Mouse (Mus musculus) heart, embryonic 13.5 days (tissue): ENCODE results near the gene Cstf2t. TPM values are rescaled to one million over a fixed set of nuclear protein-coding genes. Genes with fewer than 3 reads are reported as not detected.

Source experiments
- ATAC-seq: fragments of 200-750 bp; cut with Nextera tagmentation; 2 replicates; pipeline ENCODE4 v1.8.0; 2017; ENCODE audit warnings: moderate TSS enrichment; ENCODE audit not compliant: insufficient number of reproducible peaks, low FRiP score, low TSS enrichment; ENCODE audit errors: extremely low read depth
- H3K27ac ChIP-seq: fragments of 300-500 bp; sonication (generic); replicated peaks from 2 replicates; pipeline ENCODE4 v1.5.1; 2015; ENCODE audit warnings: moderate library complexity, mild to moderate bottlenecking, inconsistent platforms
- H3K27me3 ChIP-seq: fragments of 300-500 bp; sonication (generic); replicated peaks from 2 replicates; pipeline ENCODE4 v1.6.1; 2015; ENCODE audit warnings: mild to moderate bottlenecking, inconsistent platforms
- H3K36me3 ChIP-seq: fragments of 300-500 bp; sonication (generic); 2 replicates; pipeline ENCODE4 v1.6.1; 2015; ENCODE audit warnings: mild to moderate bottlenecking, inconsistent platforms
- H3K4me1 ChIP-seq: fragments of 300-500 bp; sonication (generic); 2 replicates; pipeline ENCODE4 v1.6.1; 2015; ENCODE audit warnings: inconsistent platforms
- H3K4me2 ChIP-seq: fragments of 300-500 bp; sonication (generic); 2 replicates; pipeline ENCODE4 v1.6.1; 2015; ENCODE audit warnings: inconsistent platforms, mild to moderate bottlenecking, moderate library complexity
- H3K4me3 ChIP-seq: fragments of 300-500 bp; sonication (generic); 2 replicates; pipeline ENCODE4 v1.5.1; 2015; ENCODE audit warnings: moderate library complexity, mild to moderate bottlenecking, inconsistent platforms
- H3K9ac ChIP-seq: fragments of 300-500 bp; sonication (generic); 2 replicates; pipeline ENCODE4 v1.6.1; 2015; ENCODE audit warnings: inconsistent platforms, mild to moderate bottlenecking, moderate library complexity
- H3K9me3 ChIP-seq: fragments of 300-500 bp; sonication (generic); 2 replicates; pipeline ENCODE4 v1.6.1; 2016; ENCODE audit warnings: inconsistent platforms
- WGBS: fragments of 180-500 bp; shearing (Covaris S2); methylation state at CpG from one replicate; pipeline ENCODE4 v1.1.7; 2015; ENCODE audit warnings: mixed read lengths; 5-methylcytosine and 5-hydroxymethylcytosine counted together
- polyA plus RNA-seq: library from polyadenylated mRNA; unstranded; fragments of >200 nt; fragmentation: Nextera tagmentation; extraction: Ambion mirVana; gene quantifications from 2 replicates; pipeline ENCODE4 v1.2.1, GENCODE M21; 2015

The Cstf2t gene
- 30.4 and 33.2 TPM in 2 replicates for polyA plus RNA-seq

- H3K27me3 ChIP-seq, result no peaks in the 10 kb centered on the region
- no peaks in the 10 kb centered on the region for H3K9me3 ChIP-seq
- peaks cover 24% of the 10 kb centered on the region for H3K4me1 ChIP-seq
- 4% methylated on average over 56 of the region's 56 CpGs for WGBS
- peaks cover 37% of the 10 kb centered on the region for H3K36me3 ChIP-seq
- peak within 1 kb of the TSS; percentile 90 for H3K4me2 ChIP-seq
- H3K27ac ChIP-seq, result peak within 1 kb of the TSS; percentile 84
- H3K4me3 ChIP-seq, result peak within 1 kb of the TSS; percentile 90
- peak within 1 kb of the TSS; percentile 94 for H3K9ac ChIP-seq
- ATAC-seq, result peak; percentile 96
Observed at GRCm38 (mm10) chr19:31082662-31083429, at the start of gene Cstf2t. Cstf2t (plus strand) TSS chr19:31082837.

GRCm38 (mm10) chr19:31038951-31039350 lies 43.7 kb upstream of the Cstf2t start:
- H3K36me3 ChIP-seq, result no peaks in the 10 kb centered on the region
- no peak overlapping the region for H3K4me2 ChIP-seq
- H3K9me3 ChIP-seq, result no peaks in the 10 kb centered on the region
- H3K4me1 ChIP-seq, result no peaks in the 10 kb centered on the region
- 45% methylated on average over 3 of the region's 3 CpGs for WGBS
- no peak overlapping the region for H3K4me3 ChIP-seq
- H3K27ac ChIP-seq, result no peak overlapping the region
- H3K9ac ChIP-seq, result no peak overlapping the region
- no peaks in the 10 kb centered on the region for H3K27me3 ChIP-seq
- no peak for ATAC-seq

GRCm38 (mm10) chr19:31040948-31041847 lies 41.4 kb upstream of the Cstf2t start:
- Histone ChIP-seq H3K4me2 (no peak overlapping the region), H3K27ac (no peak overlapping the region), H3K9me3 (no peaks in the 10 kb centered on the region), H3K4me3 (no peak overlapping the region), H3K4me1 (no peaks in the 10 kb centered on the region), H3K36me3 (no peaks in the 10 kb centered on the region), H3K9ac (no peak overlapping the region), H3K27me3 (no peaks in the 10 kb centered on the region)
- ATAC-seq, result no peak
- 85% methylated on average over 2 of the region's 2 CpGs for WGBS

GRCm38 (mm10) chr19:31046601-31047000 lies 36.0 kb upstream of the Cstf2t start:
- Histone ChIP-seq H3K9me3 (no peaks in the 10 kb centered on the region), H3K36me3 (no peaks in the 10 kb centered on the region), H3K9ac (no peak overlapping the region), H3K27ac (no peak overlapping the region), H3K27me3 (no peaks in the 10 kb centered on the region), H3K4me1 (no peaks in the 10 kb centered on the region), H3K4me3 (no peak overlapping the region), H3K4me2 (no peak overlapping the region)
- WGBS, result 86% methylated on average over 4 of the region's 4 CpGs
- no peak for ATAC-seq

GRCm38 (mm10) chr19:31064740-31065139 lies 17.9 kb upstream of the Cstf2t start:
- Histone ChIP-seq H3K9me3 (no peaks in the 10 kb centered on the region), H3K27ac (peak overlapping the region; percentile 64), H3K36me3 (no peaks in the 10 kb centered on the region), H3K4me2 (peak overlapping the region; percentile 43), H3K4me3 (no peak overlapping the region), H3K27me3 (no peaks in the 10 kb centered on the region), H3K9ac (no peak overlapping the region), H3K4me1 (peaks cover 5% of the 10 kb centered on the region; the same call in 1 of the 2 replicates)
- 45% methylated on average over 1 of the region's 1 CpGs for WGBS
- ATAC-seq, result no peak

- peak; percentile 42 for ATAC-seq
- Histone ChIP-seq H3K4me2 (peak overlapping the region; percentile 43; the same call in 1 of the 2 replicates), H3K36me3 (no peaks in the 10 kb centered on the region), H3K4me1 (peaks cover 5% of the 10 kb centered on the region; the same call in 1 of the 2 replicates), H3K27ac (peak overlapping the region; percentile 64), H3K27me3 (no peaks in the 10 kb centered on the region), H3K4me3 (no peak overlapping the region), H3K9me3 (no peaks in the 10 kb centered on the region), H3K9ac (no peak overlapping the region)
- 46% methylated on average over 11 of the region's 11 CpGs for WGBS
Observed at GRCm38 (mm10) chr19:31065206-31065781, 17.3 kb upstream of the Cstf2t start.

- no peak for ATAC-seq
- H3K27ac ChIP-seq, result peak overlapping the region; percentile 31
- H3K4me3 ChIP-seq, result peak overlapping the region; percentile 30
Observed at GRCm38 (mm10) chr19:31073959-31074716, 8.5 kb upstream of the Cstf2t start.

GRCm38 (mm10) chr19:31074717-31075063 lies 7.9 kb upstream of the Cstf2t start:
- no peaks in the 10 kb centered on the region for H3K36me3 ChIP-seq
- peak overlapping the region; percentile 63 for H3K4me2 ChIP-seq
- H3K9ac ChIP-seq, result peak overlapping the region; percentile 70
- 8% methylated on average over 3 of the region's 3 CpGs for WGBS
- H3K27me3 ChIP-seq, result no peaks in the 10 kb centered on the region
- ATAC-seq, result no peak
- peak overlapping the region; percentile 31 for H3K27ac ChIP-seq
- H3K4me3 ChIP-seq, result peak overlapping the region; percentile 30
- H3K4me1 ChIP-seq, result peaks cover 10% of the 10 kb centered on the region
- no peaks in the 10 kb centered on the region for H3K9me3 ChIP-seq

More at GRCm38 (mm10) chr19:31073959-31074716, 8.5 kb upstream of the Cstf2t start:
- Histone ChIP-seq H3K9ac (peak overlapping the region; percentile 70), H3K36me3 (no peaks in the 10 kb centered on the region), H3K4me1 (peaks cover 10% of the 10 kb centered on the region), H3K27me3 (no peaks in the 10 kb centered on the region), H3K9me3 (no peaks in the 10 kb centered on the region), H3K4me2 (peak overlapping the region; percentile 63)
- WGBS, result 48% methylated on average over 24 of the region's 24 CpGs

GRCm38 (mm10) chr19:31076106-31076505 lies 6.5 kb upstream of the Cstf2t start:
- H3K36me3 ChIP-seq, result no peaks in the 10 kb centered on the region
- H3K27me3 ChIP-seq, result no peaks in the 10 kb centered on the region
- H3K27ac ChIP-seq, result no peak overlapping the region
- WGBS, result 65% methylated on average over 4 of the region's 4 CpGs
- no peaks in the 10 kb centered on the region for H3K9me3 ChIP-seq
- no peak overlapping the region for H3K9ac ChIP-seq
- no peak overlapping the region for H3K4me2 ChIP-seq
- no peak overlapping the region for H3K4me3 ChIP-seq
- ATAC-seq, result no peak
- peaks cover 10% of the 10 kb centered on the region for H3K4me1 ChIP-seq

GRCm38 (mm10) chr19:31078241-31078640 lies 4.4 kb upstream of the Cstf2t start:
- ATAC-seq, result no peak
- Histone ChIP-seq H3K27ac (no peak overlapping the region), H3K4me1 (peaks cover 11% of the 10 kb centered on the region), H3K4me3 (no peak overlapping the region), H3K36me3 (no peaks in the 10 kb centered on the region), H3K27me3 (no peaks in the 10 kb centered on the region), H3K9me3 (no peaks in the 10 kb centered on the region), H3K4me2 (no peak overlapping the region), H3K9ac (no peak overlapping the region)
- WGBS, result 58% methylated on average over 3 of the region's 3 CpGs
